Mouse (Mus musculus): ENCODE measurements at regions not wholly inside any gene's neighbourhood (a gene's known extent, or its start where the extent isn't known, plus 50 kb on each side); places are given as distances from the start of the nearest gene placed in this dataset.

DNA sequence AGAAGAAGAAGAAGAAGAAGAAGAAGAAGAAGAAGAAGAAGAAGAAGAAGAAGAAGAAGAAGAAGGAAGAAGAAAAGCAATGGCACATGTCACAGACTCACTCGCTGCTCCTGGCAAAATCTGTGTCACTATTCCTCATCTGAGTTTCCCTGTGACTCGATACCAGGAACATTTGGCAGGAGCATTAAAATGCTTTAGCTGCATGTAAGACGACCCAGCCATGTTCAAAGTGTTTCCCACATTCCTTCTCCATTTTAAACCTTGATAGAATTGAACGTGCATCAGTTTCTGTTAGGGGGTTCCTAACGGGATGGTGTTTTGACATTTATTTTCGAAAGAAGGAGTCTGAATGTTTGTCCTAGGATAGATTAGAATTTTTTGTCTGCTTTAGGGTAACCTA, 51.2 kb upstream of the Pja2 start:
- Histone ChIP-seq H3K36me3 (replicated peaks) (no peaks in the 10 kb centered on the region), H3K27ac (no peak overlapping the region), H3K9me3 (no peaks in the 10 kb centered on the region), H3K9ac (no peak overlapping the region), H3K4me2 (no peak overlapping the region), H3K27me3 (replicated peaks) (no peaks in the 10 kb centered on the region), H3K4me1 (no peaks in the 10 kb centered on the region), H3K4me3 (no peak overlapping the region)
- 89% methylated on average over 6 of the region's 6 CpGs for WGBS
- ATAC-seq (replicated peaks) = no peak

GRCm38 (mm10) chr17:64383600-64383999, 51.9 kb upstream of the Pja2 start:
- no peak overlapping the region for H3K4me3 ChIP-seq
- ATAC-seq (replicated peaks) = no peak
- H3K9me3 ChIP-seq = no peaks in the 10 kb centered on the region
- WGBS = 92% methylated on average over 11 of the region's 11 CpGs
- H3K36me3 ChIP-seq (replicated peaks) = no peaks in the 10 kb centered on the region
- no peak overlapping the region for H3K4me2 ChIP-seq
- H3K27me3 ChIP-seq (replicated peaks) = no peaks in the 10 kb centered on the region
- no peak overlapping the region for H3K27ac ChIP-seq
- no peak overlapping the region for H3K9ac ChIP-seq
- no peaks in the 10 kb centered on the region for H3K4me1 ChIP-seq

GRCm38 (mm10) chr17:64390349-64390748, 58.6 kb upstream of the Pja2 start:
- WGBS = 77% methylated on average over 1 of the region's 1 CpGs
- no peak overlapping the region for H3K4me3 ChIP-seq
- no peaks in the 10 kb centered on the region for H3K9me3 ChIP-seq
- H3K36me3 ChIP-seq (replicated peaks) = no peaks in the 10 kb centered on the region
- H3K9ac ChIP-seq = no peak overlapping the region
- no peaks in the 10 kb centered on the region for H3K4me1 ChIP-seq
- H3K27me3 ChIP-seq (replicated peaks) = no peaks in the 10 kb centered on the region
- no peak for ATAC-seq (replicated peaks)
- no peak overlapping the region for H3K4me2 ChIP-seq
- no peak overlapping the region for H3K27ac ChIP-seq

- Histone ChIP-seq H3K4me1 (peaks cover 4% of the 10 kb centered on the region; the same call in 1 of the 2 replicates), H3K9ac (no peak overlapping the region), H3K27ac (no peak overlapping the region), H3K27me3 (replicated peaks) (no peaks in the 10 kb centered on the region), H3K4me2 (peak overlapping the region; percentile 13; the same call in 1 of the 2 replicates), H3K9me3 (no peaks in the 10 kb centered on the region), H3K36me3 (replicated peaks) (no peaks in the 10 kb centered on the region), H3K4me3 (no peak overlapping the region)
- no peak for ATAC-seq (replicated peaks)
- 56% methylated on average over 12 of the region's 12 CpGs for WGBS
Measured at GRCm38 (mm10) chr17:64397254-64397897, 65.7 kb upstream of the Pja2 start.

DNA sequence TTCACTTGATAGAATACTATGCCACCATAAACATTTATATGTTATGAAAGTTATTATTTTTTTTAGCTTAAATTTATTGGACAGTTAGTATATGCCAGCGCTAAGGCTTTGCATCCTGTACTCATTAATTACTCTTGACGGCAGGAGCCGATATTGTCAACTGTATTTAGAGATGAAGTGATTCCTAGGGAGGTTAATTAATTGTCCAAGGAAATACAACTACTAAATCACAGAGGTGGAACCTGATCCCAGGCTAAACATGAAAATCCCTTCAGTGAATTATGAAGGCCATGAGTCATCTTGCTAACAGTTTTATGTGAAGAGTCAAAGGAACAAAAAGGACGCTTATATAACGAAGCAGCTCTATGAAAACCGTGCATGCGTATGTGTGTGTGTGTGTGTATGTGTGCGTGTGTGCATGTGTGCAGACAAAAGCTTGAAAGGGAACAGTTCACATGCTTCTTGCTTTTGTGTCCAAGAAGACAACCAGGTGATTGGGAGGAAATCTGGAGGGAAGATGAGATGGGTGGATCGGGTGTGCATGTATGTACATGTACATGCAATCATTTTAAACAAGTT, 66.5 kb upstream of the Pja2 start:
- 85% methylated on average over 9 of the region's 9 CpGs for WGBS
- Histone ChIP-seq H3K4me1 (peaks cover 4% of the 10 kb centered on the region; the same call in 1 of the 2 replicates), H3K4me2 (no peak overlapping the region), H3K27ac (no peak overlapping the region), H3K4me3 (no peak overlapping the region), H3K27me3 (replicated peaks) (no peaks in the 10 kb centered on the region), H3K9ac (no peak overlapping the region), H3K9me3 (no peaks in the 10 kb centered on the region), H3K36me3 (replicated peaks) (no peaks in the 10 kb centered on the region)
- ATAC-seq (replicated peaks) = no peak

GRCm38 (mm10) chr17:64398708-64399107, 67.0 kb upstream of the Pja2 start:
- WGBS = 78% methylated on average over 3 of the region's 3 CpGs
- Histone ChIP-seq H3K9me3 (no peaks in the 10 kb centered on the region), H3K27me3 (replicated peaks) (no peaks in the 10 kb centered on the region), H3K4me3 (no peak overlapping the region), H3K36me3 (replicated peaks) (no peaks in the 10 kb centered on the region), H3K27ac (no peak overlapping the region), H3K9ac (no peak overlapping the region), H3K4me1 (peaks cover 4% of the 10 kb centered on the region; the same call in 1 of the 2 replicates), H3K4me2 (no peak overlapping the region)
- ATAC-seq (replicated peaks) = no peak

DNA sequence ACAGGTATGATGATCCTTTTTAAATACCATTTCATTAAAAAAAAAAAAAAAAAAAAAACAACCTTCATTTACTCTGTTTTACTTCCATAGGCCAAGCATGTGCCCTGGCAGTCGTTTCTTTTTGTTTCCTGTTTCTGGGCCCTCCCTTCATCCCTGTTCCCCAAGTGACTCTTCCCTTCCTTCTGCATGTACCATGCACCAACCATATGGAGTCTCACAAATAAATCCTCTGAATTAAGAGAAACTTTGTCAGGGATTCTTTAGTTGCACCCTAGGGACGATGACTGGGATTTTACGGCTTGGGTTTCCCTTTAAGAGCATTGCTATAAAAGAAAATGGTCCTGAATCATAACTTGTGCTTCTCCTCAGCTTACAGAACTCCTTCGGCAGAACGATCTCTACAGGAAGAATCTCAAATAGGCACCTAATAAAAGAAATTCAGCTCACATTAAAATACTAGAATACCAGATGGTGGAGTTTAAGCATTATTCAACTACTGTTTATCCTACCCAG, 75.1 kb upstream of the Pja2 start:
- 57% methylated on average over 5 of the region's 5 CpGs for WGBS
- no peak overlapping the region for H3K27ac ChIP-seq
- no peak overlapping the region for H3K4me2 ChIP-seq

GRCm38 (mm10) chr17:64407255-64408011, 75.7 kb upstream of the Pja2 start:
- no peaks in the 10 kb centered on the region for H3K36me3 ChIP-seq (replicated peaks)
- no peaks in the 10 kb centered on the region for H3K27me3 ChIP-seq (replicated peaks)
- WGBS = 51% methylated on average over 13 of the region's 13 CpGs
- no peak overlapping the region for H3K4me3 ChIP-seq
- H3K27ac ChIP-seq = peak overlapping the region; percentile 21; the same call in 1 of the 2 replicates
- no peak overlapping the region for H3K4me2 ChIP-seq
- peaks cover 9% of the 10 kb centered on the region for H3K4me1 ChIP-seq
- peak; percentile 63; the same call in 1 of the 2 replicates for ATAC-seq (replicated peaks)
- H3K9me3 ChIP-seq = no peaks in the 10 kb centered on the region
- H3K9ac ChIP-seq = no peak overlapping the region

More for the DNA sequence above, 75.1 kb upstream of the Pja2 start:
- no peaks in the 10 kb centered on the region for H3K36me3 ChIP-seq (replicated peaks)
- H3K4me1 ChIP-seq = peaks cover 9% of the 10 kb centered on the region
- no peaks in the 10 kb centered on the region for H3K9me3 ChIP-seq
- H3K4me3 ChIP-seq = no peak overlapping the region
- no peaks in the 10 kb centered on the region for H3K27me3 ChIP-seq (replicated peaks)
- no peak overlapping the region for H3K9ac ChIP-seq
- no peak for ATAC-seq (replicated peaks)

- no peak for ATAC-seq (replicated peaks)
- no peak overlapping the region for H3K27ac ChIP-seq
- no peaks in the 10 kb centered on the region for H3K27me3 ChIP-seq (replicated peaks)
- no peak overlapping the region for H3K4me3 ChIP-seq
- no peaks in the 10 kb centered on the region for H3K9me3 ChIP-seq
- H3K9ac ChIP-seq = no peak overlapping the region
- no peak overlapping the region for H3K4me2 ChIP-seq
- 83% methylated on average over 1 of the region's 1 CpGs for WGBS
- no peaks in the 10 kb centered on the region for H3K4me1 ChIP-seq
- no peaks in the 10 kb centered on the region for H3K36me3 ChIP-seq (replicated peaks)
Measured at GRCm38 (mm10) chr17:64425811-64426210, 94.1 kb upstream of the Pja2 start.

DNA sequence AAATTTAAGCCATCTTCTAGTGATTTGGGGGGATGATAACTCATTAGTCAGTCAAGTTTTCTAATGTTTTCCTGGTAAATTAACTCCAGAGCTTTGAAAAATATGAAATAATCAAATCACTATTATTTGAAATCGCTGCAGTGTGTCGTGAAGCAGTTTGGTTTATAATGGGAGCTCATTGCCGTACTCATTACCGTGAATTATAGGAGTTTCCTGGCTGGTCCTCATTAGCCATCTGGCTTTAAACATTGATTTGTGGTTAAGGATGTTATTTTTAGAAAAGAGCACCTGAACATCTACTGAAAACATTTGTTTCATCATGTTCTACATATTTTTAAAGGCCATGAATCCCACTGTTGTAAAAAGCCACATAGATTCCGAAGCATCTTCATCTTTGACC, 94.8 kb upstream of the Pja2 start:
- WGBS = 76% methylated on average over 5 of the region's 5 CpGs
- no peak for ATAC-seq (replicated peaks)
- H3K4me1 ChIP-seq = no peaks in the 10 kb centered on the region
- H3K36me3 ChIP-seq (replicated peaks) = no peaks in the 10 kb centered on the region
- no peaks in the 10 kb centered on the region for H3K9me3 ChIP-seq
- no peaks in the 10 kb centered on the region for H3K27me3 ChIP-seq (replicated peaks)
- H3K4me2 ChIP-seq = no peak overlapping the region
- H3K27ac ChIP-seq = no peak overlapping the region
- H3K9ac ChIP-seq = no peak overlapping the region
- H3K4me3 ChIP-seq = no peak overlapping the region

DNA sequence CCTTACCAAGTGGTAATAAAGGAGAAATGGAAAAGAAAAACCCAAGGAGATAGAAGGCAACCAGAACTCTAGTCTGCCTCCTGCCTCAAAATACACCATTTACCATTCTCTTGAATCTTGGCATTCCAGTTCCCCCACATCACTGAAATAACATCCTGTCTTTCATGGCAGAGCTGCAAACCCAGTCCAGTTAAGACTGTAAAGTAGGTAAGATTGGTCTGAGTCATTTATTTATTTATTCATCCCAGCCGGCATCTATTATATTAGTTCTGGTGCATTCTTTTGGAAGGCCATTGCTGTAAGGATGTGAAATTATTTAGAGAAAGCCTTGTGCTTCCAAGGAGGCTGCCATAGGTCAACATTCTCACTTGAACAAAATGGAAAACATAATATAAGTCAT, 107.9 kb upstream of the Pja2 start:
- no peaks in the 10 kb centered on the region for H3K27me3 ChIP-seq (replicated peaks)
- H3K9me3 ChIP-seq = no peaks in the 10 kb centered on the region
- no peaks in the 10 kb centered on the region for H3K36me3 ChIP-seq (replicated peaks)
- 84% methylated on average over 1 of the region's 1 CpGs for WGBS
- no peak overlapping the region for H3K27ac ChIP-seq
- H3K9ac ChIP-seq = no peak overlapping the region
- no peak for ATAC-seq (replicated peaks)
- no peak overlapping the region for H3K4me2 ChIP-seq
- H3K4me3 ChIP-seq = no peak overlapping the region
- H3K4me1 ChIP-seq = no peaks in the 10 kb centered on the region

DNA sequence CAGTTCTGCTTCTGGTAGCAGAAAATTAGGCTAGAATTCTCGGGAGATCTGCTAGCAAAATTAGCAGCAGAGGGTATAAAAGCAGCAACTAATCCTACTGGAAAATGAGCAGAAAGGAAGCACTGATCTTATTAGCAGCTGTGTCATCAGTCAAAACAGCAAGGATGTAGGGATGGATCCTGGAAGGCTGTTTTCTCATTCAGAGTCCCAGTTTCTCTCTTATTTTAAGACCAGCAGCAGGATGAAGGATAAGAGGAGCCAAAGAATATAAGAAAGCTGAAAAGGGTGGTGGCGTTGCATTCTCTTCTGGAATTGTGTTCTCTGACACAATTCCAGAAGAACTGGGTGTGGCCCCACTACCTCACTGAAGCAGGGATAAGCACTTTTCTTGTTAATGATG, 123.0 kb upstream of the Pja2 start:
- no peaks in the 10 kb centered on the region for H3K9me3 ChIP-seq
- H3K4me3 ChIP-seq = no peak overlapping the region
- no peak for ATAC-seq (replicated peaks)
- no peak overlapping the region for H3K4me2 ChIP-seq
- H3K27ac ChIP-seq = no peak overlapping the region
- H3K27me3 ChIP-seq (replicated peaks) = no peaks in the 10 kb centered on the region
- no peaks in the 10 kb centered on the region for H3K36me3 ChIP-seq (replicated peaks)
- 0 out of 2 replicates have a peak, but pooled peaks cover 3% of the 10 kb centered on the region for H3K4me1 ChIP-seq
- H3K9ac ChIP-seq = no peak overlapping the region
- WGBS = 60% methylated on average over 2 of the region's 2 CpGs
